Mouse (Mus musculus) heart, adult 2 months (tissue): ENCODE results near the gene Ppp4r3a.

Experiments used
- CTCF ChIP-seq: fragments of 200-600 bp; IDR thresholded peaks from 2 replicates; pipeline ENCODE4 v1.8.1; 2022; ENCODE audit warnings: antibody characterized with exemption, mild to moderate bottlenecking, moderate library complexity
- EP300 ChIP-seq: fragments of 200-500 bp; IDR thresholded peaks from 2 replicates; pipeline ENCODE4 v1.6.1; 2011; ENCODE audit warnings: low read depth, low read length, control low read depth; ENCODE audit not compliant: insufficient read depth
- POLR2A ChIP-seq: fragments of 200-500 bp; IDR thresholded peaks from 2 replicates; pipeline ENCODE4 v1.6.1; 2011; ENCODE audit warnings: mild to moderate bottlenecking, low read depth, low read length, control low read depth; ENCODE audit not compliant: insufficient read depth

GRCm38 (mm10) chr12:100994140-100995015, 89.1 kb downstream of the Ppp4r3a start:
- TF ChIP-seq POLR2A (no peak), EP300 (no peak), CTCF (no peak)
